Mouse (Mus musculus) frontal cortex, adult 2 months (tissue): ENCODE data around the gene Acsl3. TPM values are rescaled to one million over a fixed set of nuclear protein-coding genes. Genes with fewer than 3 reads are reported as not detected.

Experiments used
- DNase-seq, 2 experiments: peaks; one replicate each; pipeline ENCODE4 v3.0.0; 2022; ENCODE audit warnings: low spot score in 1 of 2; ENCODE audit errors: extremely low spot score in 1 of 2
- polyA plus RNA-seq: library from polyadenylated mRNA; depleted of rRNA; stranded (reverse); fragments of >200 nt; gene quantifications from 2 replicates; pipeline ENCODE4 v1.2.3, GENCODE M21; 2012; rRNA removed

Acsl3 gene
- polyA plus RNA-seq = 88.6 and 94.2 TPM in 2 replicates

DNA sequence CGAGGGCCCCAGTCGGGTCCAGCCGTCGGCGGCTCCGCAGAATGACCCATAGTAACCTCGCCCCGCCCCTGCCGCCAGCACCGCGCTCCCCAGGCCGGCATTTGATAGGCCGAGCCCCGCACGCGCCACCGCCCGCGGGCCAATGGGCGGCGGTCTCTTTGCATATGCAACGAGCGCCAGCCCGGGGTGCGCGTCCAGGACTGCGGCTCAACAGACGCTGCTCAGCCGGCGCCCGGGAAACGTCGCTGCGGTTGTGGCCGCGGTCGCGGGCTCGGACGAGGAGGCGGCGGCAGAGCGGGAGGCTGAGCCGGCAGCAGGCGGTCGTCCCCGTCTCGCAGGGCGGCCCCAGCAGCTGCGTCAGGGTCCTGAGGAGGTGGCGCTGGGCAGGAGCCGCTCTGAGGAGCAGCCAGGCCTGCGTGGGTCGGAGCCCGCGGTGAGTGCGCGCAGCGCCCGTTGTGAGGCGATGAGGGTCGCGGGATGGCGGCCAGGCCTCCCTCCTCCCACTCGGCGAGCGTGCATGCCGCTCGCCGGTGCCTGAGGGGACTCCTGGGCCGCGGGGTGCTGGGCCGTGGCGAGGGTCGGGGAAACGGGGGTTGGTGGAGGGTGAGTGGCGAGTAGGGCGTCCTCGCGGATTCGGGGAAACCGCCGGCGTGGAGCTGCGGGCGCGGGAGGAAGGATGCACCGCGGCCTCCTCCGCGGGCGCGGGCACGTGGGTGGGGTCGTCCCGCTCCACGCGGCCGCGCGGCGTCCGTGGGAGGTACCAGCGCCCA is at the start of gene Acsl3, which contains the start of gene Utp14b:
TSS of gene Acsl3 (plus strand) at position 155 of the 770 bp plus-strand sequence.
TSS of gene Utp14b (plus strand) at position 368 of the 770 bp plus-strand sequence.
- DNase-seq = peak; percentile 93 to 96

DNA sequence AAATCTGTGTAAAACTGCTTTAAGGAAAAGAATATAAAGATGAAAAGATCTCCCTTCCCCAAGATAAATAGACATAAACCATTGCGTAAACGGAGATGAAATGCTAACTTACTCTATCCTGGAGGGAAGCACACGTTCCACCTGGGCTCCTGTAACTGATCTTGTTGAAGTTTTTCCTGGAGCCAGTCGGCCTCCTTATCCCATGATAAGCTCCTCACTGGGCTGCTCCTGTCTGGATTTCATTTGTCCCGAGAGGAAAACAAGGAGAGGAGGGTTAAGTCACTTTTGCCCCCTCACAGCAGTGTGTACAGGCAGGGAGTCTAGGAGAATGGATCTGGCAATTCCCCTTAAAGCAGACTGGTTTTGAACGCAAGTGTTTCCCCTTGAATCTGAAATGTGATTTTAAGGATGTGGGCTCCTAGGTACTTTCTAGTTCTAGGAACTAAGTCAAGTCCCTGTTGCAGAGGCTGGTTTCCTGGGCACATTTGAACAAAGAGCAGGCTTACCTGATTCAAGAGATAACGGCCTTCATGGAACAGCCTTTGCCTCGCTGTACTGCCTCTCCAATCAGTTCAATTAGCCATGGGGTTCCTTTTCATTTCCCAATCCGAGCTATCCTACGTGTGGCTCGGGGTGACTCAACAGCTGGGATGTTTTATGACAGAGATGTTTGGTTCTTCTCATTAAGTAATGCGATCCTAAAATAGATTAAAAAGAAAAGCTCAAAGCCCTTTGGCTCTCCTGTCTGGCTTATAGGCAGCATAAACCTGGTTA is 48.3 kb upstream of the Acsl3 start:
- no peak for DNase-seq

DNA sequence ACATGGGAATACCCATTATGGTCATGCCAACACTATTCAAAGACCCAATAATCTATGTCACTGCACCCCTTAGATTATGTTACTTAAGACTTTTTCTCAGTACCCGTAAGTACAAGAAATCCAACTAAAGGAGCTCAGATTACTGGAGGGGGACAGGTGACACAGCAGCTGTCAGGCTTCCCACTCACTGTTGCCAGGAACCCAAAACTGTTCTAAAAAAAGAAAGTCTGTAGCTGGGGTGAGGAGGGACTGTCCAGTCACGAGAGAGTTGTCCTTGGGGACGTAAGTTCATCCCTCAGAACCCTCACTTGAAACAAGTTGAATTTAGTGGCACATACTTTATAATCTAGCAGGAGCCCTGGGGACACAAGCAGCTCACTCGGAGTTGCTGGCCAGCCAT is 46.6 kb upstream of the Acsl3 start:
- no peak for DNase-seq

DNA sequence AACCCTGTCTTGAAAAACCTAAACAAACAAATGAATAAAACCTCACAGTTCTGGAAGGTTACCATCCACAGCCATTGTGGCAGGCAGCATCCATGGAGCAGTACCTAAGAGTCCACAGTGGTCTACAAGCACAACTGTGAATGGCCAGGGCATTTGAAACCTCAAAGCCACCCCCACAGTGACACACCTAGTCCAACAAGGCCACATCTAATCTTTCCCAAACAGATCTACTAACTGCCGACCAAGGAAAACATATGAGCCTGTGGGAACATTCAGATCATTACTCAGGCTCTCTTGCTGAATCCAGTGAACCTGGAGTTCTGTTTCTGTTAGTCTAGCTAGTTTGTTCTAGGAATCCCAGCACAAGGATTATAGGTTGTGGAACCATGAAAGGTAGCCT is 44.7 kb upstream of the Acsl3 start:
- DNase-seq = no peak

DNA sequence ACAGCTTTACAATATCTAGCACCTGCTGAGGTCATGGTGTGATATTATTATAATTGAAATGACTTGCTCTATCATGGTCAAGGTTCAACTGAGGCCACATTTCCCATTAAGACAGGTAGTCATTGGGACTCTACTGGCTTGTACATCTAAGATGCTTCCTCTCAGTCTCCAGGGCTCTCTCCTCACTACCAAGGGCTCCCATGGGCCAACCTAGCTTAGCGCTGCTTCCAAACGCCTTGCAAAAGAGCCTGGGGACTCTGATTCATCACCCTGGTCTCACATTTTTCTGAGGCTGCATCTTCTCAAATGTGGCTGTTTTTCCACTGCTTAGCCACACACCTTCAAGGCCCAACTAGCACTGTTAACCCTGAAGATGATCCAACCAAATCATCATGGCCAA is 33.3 kb upstream of the Acsl3 start:
- DNase-seq = no peak

DNA sequence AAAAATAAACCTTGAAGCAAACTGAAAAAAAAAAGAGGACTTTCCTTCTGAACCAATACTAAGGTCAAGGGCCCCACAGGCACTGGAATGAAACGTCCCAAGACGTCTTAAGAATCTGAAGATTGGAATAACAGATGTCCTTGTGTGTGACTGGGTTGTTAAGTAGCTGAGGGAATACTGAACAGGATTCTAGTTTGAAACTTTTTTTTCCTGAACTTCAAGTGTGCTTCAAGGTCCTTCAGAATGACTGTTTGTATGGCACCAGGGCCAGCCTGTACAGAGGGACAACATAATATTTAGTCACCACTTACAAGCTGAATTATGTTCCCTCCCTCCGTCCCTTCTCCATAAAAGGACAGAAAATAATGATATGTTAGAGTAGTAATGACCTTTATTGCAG is 23.1 kb upstream of the Acsl3 start:
- no peak for DNase-seq

DNA sequence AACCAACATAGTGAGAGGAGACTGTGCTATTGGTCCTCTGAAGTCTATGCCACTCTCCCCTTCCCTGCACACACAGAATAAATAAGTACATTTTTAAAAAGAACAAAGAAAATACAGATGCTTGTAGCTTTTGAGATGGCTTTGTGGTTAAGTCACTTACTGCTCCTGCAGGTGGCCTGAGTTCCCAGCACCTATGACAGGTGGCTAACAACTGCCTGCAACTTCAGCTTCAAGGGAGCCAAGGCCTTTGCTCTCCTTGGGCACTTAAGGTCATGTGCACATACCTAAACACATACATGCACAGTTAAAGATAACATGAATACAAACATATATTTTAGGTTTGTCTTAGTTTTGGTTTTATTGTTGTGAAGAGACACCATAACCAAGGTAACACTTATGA is 16.8 kb upstream of the Acsl3 start:
- DNase-seq = no peak

DNA sequence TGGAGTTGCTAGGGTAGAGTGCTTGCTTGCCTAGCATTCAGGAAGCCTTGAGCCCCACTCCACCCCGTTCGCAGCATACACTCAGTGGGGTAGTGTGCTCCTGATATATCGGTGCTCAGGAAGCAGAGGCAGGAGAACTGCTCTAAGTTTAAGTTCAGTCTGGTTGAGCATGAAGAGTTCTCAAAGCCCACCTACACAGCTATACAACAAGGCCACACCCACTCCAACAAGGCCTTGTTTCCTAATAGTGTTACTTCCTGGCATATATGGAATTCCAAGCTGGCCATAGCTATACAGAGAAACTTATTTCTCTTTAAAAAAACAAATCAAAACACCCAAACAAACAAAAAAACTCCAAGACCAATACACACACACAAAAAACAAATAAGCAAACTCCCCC is 15.8 kb upstream of the Acsl3 start:
- no peak for DNase-seq

DNA sequence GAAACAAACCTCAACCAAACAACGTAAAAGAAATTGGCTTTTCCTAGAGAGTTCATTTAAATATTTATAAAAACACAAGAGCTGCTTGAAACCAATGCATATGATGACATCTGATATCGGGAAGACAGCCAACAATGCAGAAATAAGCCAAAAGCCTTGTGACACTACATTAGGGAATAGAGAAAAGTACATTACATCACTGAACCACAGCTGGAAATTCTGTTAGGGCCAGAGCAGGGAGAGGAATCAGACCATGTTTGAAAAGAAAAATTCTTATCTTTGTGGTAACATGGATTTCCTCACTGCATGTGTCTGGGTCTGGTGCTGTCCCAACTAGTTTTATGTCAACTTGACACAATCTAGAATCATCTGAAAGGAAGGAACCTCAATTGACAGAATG is 15.4 kb upstream of the Acsl3 start:
- no peak for DNase-seq

DNA sequence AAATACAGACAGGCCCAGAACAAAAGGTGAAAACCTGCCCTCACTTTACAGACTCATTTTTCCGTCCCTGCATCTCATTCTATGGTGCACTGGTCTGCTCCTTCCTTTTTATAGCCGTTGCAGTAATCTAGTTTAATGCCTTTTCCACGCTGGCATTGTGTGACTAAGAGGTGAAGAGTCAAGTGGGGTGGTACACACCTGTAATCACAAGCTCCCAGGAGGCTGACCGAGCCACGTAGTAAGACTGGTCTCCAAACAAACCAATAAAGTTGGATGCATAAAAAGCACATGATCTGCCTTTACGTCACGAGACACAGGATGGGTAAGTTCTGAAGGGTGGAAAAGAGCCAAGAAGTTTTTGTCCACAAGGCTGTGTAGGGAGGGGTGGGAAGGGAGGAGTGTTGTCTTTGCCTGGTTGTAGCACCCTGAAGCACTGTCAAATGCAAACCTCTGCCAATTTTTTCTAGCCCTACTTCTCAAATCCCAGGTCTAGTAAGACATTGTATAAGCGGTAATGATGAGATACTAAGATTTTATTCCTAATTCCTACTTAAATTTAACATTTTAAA is 10.2 kb upstream of the Acsl3 start:
- DNase-seq = no peak

DNA sequence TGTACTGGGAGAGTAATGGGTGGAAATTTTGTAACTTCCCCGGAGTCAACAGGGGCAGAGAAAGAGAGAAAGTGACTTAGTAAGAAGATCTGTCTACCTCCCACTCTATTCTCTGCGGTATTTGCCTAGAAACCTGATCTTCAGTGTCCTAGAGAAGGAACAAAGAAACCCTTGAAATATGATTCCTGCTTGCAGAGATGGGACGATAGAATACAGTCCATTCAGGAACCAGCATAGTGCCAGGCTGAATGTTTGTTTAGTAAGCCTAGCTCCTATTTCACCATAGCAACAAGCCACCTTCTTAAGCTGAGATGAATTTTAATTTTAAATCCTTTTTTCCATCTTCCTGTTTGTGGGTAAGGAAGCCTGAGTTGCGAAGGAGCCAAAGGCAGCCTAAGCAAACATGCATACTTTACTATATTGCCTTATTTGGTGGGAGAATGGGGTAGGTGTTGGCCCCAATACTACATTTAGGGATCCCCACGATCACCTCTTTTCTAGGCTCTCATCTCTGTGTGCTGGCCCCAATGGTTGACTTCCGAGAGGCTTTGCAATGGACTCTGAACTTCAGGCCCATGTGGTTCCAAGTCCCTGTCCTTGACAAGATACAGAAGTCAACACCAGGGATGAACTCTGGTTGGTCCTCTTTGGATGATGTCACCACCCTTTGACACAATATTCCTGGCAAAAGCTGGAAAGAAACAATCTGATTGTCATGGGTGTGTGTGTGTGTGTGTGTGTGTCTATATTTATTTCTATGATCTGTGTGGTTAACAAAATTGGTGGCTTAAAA is 8.2 kb upstream of the Acsl3 start:
- DNase-seq = no peak

DNA sequence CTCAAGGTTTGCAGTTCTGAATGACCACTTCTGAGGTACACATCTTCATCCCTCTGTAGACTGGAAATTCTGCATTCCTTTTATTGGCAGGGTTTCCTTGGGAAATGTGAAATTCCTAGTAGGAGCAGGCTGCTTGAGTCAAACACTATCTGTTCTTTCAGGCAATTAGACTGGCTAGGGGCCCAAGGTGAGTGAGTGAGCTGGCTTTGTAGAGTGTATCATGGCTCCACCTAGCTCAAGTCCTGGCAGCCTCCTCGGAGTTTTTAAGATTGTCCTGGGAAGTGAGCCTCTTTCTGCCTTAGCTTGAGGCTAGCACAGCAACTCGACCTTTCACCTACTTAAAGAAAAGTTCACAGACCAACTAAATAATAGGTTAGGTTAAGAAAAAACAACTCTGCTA is 1.2 kb upstream of the Acsl3 start:
- no peak for DNase-seq

DNA sequence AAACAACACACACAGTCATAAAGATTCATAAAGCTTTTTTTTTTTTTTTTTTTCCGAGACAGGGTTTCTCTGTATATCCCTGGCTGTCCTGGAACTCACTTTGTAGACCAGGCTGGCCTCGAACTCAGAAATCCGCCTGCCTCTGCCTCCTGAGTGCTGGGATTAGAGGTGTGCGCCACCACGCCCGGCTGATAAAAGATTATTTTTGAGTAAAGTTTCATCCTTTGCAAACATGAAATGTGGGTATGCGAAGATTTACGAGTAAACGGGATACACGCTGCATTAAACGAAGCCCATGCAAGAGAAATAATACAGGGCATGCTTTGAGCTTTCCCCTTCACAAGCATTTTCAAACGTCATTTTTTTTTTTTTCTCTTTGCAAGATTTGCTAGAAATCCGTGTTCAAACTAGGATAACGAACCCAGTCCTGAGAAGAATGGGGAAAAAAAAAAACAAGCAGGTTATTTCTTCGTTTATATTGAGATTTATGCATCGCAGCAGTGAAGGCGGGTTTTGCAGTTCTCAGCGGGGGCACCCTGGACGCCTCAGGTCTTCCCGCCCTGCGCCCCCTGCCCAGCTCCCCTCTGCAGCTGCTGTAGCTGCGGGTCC is 500 bp upstream of the Acsl3 start:
- DNase-seq = no peak

DNA sequence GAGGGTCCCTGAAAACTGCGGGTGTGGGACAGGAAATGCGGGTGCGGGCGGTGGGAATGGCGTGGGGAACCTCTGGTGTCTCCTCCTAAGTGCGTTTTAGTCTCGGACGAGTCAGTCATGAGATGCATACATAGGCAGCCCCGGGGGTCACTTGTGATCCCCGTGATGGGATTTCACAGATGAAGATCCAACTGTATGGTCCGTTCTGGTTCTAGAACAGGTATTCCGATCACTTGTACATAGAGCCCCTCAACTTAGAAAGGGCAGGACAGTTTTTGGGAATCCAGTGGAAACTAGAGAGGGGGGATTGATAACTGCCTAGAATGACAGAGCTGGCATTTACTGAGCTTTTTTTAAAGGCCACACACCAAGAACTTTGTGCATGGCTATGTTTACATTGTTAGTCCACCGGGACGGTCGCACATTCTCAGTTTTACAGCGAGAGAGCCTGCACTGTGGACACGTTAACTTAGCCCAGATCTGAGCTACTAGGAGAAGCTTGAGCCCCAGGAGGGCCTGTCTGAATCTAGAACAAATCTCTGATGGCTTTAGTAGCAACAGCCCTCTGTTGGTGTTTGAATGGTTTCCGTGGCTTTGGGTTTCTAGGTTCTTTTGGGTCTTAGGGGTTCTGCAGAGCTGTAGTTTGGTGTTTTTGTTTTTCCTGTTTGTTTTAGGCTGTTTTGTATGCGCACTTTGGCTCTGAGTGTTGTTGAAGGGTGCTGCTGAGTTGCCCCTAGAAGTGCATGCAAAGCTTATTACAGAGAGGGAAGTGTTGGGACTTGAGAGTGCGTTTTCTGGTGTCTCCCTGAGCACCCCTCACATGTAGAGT is 1.0 kb downstream of the Acsl3 start:
- peak in 1 of 2 experiments; percentile 20 for DNase-seq

DNA sequence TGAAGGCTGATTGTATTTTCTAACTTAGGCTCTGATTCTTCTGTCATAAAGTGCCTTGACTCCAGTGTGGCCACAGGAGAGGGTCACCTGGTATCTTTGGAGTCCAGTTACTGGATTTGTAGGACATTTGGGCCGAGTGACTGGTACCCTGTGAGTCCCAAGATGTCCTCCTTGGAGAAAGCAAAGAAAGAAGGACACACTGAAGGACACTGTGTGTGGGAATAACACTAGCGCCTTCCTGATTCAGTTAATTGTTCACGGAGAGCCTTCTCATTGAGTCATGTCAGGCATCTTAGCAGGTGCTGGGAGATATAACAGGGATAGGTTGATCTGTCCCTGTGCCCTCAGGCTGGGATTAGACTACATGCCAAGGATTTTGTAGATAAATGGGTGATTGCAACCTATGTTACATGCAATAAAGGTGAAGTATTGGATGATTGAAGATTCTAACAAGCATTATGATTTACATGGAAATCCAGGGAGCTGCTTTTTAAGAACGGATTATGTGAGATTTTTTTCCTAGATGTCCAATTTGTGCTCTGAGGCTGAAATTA is 1.7 kb downstream of the Acsl3 start:
- DNase-seq = no peak

DNA sequence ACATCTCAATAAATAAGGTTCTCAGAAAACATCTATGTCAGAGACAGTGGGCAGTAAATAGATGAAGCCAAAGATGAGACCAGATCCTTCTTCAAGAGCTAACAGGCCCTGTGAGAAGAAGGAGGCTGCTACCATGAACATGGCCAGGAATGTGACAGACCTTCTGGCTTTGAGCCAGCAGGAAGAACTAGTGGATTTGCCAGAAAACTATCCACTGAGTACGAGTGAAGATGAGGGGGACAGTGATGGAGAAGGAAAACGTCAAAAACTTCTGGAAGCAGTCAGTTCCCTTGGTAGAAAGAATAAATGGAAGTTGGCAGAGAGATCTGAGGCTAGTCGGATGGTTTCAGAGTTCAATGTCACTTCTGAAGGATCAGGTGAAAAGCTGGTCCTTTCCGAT is 6.7 kb downstream of the Acsl3 start:
- no peak for DNase-seq

DNA sequence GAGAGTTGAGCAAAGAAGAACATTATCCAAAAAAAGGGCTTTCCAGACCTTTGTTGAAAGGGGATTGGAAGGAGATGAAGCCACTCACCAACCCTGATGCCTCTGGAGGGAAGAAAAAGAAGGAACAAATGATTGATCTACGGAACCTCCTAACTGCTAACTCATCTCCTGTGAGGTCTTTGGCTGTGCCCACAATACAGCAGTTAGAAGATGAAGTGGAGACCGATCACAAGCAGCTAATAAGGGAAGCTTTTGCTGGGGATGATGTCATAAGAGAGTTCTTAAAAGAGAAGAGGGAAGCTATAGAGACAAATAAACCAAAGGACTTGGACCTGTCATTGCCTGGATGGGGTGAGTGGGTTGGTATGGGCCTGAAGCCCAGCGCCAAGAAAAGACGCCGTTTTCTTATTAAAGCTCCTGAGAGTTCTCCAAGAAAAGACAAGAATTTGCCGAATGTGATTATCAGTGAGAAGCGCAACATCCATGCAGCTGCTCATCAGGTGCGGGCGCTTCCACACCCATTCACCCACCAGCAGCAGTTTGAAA is 8.4 kb downstream of the Acsl3 start:
- DNase-seq = peak in 1 of 2 experiments; percentile 51

DNA sequence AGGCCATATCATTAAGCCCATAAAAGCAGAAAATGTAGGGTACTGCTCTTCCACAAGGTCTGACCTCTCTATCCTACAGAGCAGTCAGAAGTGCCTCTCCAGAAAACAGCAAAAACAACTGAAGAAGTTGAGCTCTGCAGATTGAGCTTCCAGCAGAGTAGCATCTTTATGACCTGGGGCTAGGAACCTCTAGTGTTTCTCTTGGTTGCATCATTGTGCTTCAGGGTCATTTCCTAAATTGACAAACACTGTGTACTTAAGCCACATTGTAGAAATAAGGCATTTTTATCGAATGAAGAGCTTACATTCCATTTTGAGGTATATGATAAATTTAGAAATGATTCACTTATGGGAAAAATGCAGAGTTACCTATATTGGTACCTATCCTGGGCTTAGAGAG is 9.0 kb downstream of the Acsl3 start:
- DNase-seq = no peak

DNA sequence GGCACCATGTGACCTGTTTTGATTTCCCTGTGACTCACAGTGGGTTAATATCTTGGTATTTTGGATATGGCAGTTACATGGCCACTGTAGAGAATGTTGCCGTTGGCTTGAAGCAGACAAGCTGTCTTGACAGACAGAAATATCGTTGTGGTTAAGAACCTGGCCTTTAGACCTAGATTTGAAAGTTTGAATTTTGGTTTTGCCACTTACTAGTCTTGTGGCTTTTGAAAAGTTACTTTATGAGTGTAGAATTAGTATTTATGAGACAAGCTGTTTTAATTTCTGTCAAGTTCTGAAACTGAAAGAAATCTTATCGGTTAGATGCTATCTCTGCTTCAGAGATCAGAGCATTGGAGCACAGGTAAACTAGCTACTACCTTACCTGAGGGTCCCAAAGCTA is 24.7 kb downstream of the Acsl3 start:
- no peak for DNase-seq
